Mouse (Mus musculus) hematopoietic stem cell, adult 5-6 weeks (primary cell): ENCODE data around the gene Qrich2. TPM values are rescaled to one million over a fixed set of nuclear protein-coding genes. Genes with fewer than 3 reads are reported as not detected.
A peak's percentile ranks its signal among the peaks of the same experiment; 100 is the strongest.

Experiments used
- ATAC-seq, 2 experiments: fragments of 125-278 bp in 1 of 2; replicated peaks in 1 of 2; 2 replicates each; pipeline ENCODE4 v1.8.0; 2016 to 2017; ENCODE audit warnings: inconsistent platforms in 2 of 2, mild to moderate bottlenecking in 2 of 2, moderate number of reproducible peaks in 2 of 2, low read depth in 1 of 2, moderate TSS enrichment in 1 of 2; ENCODE audit not compliant: low FRiP score in 2 of 2, poor library complexity in 2 of 2, severe bottlenecking in 2 of 2, insufficient read depth in 1 of 2, low TSS enrichment in 1 of 2
- total RNA-seq: library from RNA; stranded (forward); fragments of 172-1452, 232-1000 nt; gene quantifications from 2 replicates; pipeline ENCODE4 v1.2.3, GENCODE M21; 2017

Qrich2 gene
- total RNA-seq, result not detected in 2 replicates

DNA sequence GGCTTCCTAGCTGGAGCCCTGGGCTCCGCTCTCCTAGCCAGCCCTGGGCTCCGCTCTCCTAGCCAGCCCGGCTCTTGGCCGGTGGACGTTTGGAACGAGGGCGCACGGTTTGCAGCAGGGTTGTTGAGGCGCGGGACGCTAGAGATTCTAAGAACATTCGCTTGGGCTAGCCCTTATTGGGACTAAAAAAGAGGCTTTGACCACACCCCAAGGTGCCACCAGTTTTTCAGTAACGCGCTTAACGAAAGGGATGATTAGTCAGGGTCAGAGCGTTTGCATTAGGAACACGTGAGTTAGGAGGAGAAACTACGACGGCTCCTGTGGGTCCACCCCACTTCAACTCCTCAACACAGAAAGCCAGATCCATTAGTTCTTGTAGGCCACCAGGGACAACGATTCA lies at the start of gene Qrich2:
Qrich2 (minus strand) TSS at position 101 of the 400 bp plus-strand sequence.
- no peak for ATAC-seq

GRCm38 (mm10) chr11:116515330-116516020 lies 49.4 kb upstream of the Qrich2 start:
- ATAC-seq, result no peak

DNA sequence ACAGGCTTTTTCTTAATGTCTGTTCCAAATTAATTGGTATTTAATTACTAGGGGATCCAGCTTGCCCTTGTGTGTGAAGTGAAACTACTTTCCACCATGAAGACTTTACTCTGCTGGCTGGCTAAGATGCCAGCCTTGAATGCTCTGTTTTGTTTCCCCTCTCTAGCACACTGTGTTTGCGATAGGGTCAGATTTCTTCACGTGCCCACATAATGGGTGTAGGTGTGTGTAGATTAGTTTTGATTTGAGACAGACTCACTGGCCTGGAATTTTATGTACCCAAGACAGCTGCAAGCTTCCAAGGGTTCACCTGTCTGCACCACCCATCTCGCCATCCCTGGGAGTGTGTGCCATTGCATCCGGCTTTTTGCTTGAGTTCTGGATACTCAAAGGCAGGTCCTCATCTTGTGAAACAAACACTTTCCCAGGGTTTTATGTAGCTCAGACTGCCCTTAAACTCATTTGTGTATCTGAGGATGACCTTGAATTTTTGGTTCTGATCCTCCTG lies 47.5 kb upstream of the Qrich2 start:
- no peak for ATAC-seq

DNA sequence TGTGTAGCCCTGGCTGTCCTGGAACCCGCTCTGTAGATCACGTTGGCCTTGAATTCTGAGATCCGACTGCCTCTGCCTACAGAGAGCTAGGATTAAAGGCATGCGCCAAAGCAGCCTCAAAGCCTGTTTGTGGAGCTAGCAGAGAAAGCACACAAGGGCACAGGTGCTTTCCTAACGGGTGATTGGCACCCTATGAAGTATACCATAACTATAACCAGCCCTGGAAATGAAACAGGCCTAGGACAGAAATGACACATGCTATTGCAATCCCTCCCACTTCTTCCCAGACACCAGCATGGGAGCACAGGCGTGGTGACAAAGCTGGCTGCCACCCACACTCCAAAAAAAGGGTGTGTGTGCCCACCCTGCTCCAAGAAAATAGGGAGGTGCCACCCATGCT lies 46.9 kb upstream of the Qrich2 start:
- ATAC-seq, result no peak

GRCm38 (mm10) chr11:116512154-116512553 lies 46.1 kb upstream of the Qrich2 start:
- no peak for ATAC-seq

GRCm38 (mm10) chr11:116511301-116511868 lies 45.3 kb upstream of the Qrich2 start:
- ATAC-seq, result no peak

GRCm38 (mm10) chr11:116508689-116509088 lies 42.6 kb upstream of the Qrich2 start:
- ATAC-seq, result no peak

- peak in 1 of 2 experiments; percentile 25; a peak in 1 of 4 replicates for ATAC-seq
Measured at GRCm38 (mm10) chr11:116506151-116506875, 40.3 kb upstream of the Qrich2 start.

- ATAC-seq, result no peak
Measured at GRCm38 (mm10) chr11:116505573-116505972, 39.5 kb upstream of the Qrich2 start.

GRCm38 (mm10) chr11:116504516-116504915 lies 38.5 kb upstream of the Qrich2 start:
- no peak for ATAC-seq

DNA sequence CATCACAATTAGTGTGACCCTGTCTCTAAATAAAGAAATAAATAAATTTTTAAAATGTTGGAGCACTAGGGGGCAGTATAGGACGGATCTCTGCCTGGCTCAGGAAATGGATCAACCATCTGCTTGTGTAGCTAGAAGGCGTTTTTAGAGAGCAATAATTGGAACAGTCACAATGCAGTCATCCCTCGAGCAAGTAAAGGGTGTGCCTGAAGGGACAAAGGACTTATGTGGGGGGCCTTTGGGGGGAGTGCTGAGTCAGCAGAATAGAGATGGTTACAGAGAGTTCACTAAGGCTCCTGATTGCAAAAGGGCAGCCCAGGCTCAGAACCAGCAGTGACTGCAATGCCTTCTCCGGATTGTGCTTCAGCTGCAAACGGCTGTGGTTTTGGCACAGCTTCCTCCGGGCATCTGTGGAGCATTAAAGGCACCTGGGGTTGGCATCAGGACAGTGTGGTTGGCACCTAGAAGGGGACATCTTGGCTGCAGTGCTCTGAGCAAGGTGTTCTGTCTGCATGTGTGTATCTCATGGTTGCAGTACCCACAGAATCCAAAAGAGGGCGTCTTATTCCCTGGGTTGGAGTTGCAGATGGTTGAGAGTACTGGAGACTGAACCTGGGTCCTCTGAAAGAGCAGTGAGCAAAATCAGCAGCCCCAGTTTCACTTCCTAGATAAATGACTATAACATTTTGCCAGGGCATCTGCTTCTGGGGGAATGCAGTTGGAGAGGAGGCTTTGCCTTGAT lies 35.1 kb upstream of the Qrich2 start:
- peak; percentile 7 to 25; a peak in 1 of 4 replicates for ATAC-seq

DNA sequence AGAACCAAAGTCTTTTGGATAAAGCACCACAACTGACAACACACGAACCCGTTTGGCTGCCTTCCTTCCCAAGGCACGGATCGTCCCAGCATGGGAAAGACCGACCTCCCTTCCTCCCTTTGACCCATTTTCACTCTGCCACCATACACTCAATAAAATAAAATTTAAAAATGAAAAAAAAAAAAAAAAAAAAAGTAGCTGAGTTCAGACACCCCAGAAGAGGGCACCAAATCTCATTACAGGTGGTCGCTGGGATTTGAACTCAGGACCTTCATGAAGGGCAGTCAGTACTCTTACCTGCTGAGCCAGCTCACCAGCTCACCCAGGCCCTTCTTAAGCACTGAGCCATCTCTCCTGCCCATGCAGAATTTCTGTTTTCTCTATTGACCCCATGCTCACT lies 33.0 kb upstream of the Qrich2 start:
- no peak for ATAC-seq

- no peak for ATAC-seq
Measured at GRCm38 (mm10) chr11:116498596-116498995, 32.6 kb upstream of the Qrich2 start.

- ATAC-seq, result no peak
Measured at GRCm38 (mm10) chr11:116497313-116497712, 31.3 kb upstream of the Qrich2 start.

- ATAC-seq, result no peak
Measured at GRCm38 (mm10) chr11:116494474-116495174, 28.6 kb upstream of the Qrich2 start.

- peak; percentile 59 to 68 for ATAC-seq
Measured at GRCm38 (mm10) chr11:116493795-116494252, 27.8 kb upstream of the Qrich2 start, which contains the start of gene Prpsap1. Gene Prpsap1 (minus strand): TSS chr11:116494202.

GRCm38 (mm10) chr11:116493191-116493590 lies 27.1 kb upstream of the Qrich2 start:
- no peak for ATAC-seq
